Mouse (Mus musculus): ENCODE measurements around the gene Cttnbp2. TPM values are rescaled to one million over a fixed set of nuclear protein-coding genes. Genes with fewer than 3 reads are reported as not detected.
A peak's percentile ranks its signal among the peaks of the same experiment; 100 is the strongest.

Cttnbp2 gene
- polyA plus RNA-seq, 1 experiment from 2014 or later: 15.0 TPM

- Histone ChIP-seq H3K36me3 (ENCODE audit: control insufficient read depth, insufficient read depth, low read length) (0 out of 2 replicates have a peak, but pooled peaks cover 3% of the 10 kb centered on the region), H3K9ac (ENCODE audit: low read length) (no peak overlapping the region), H3K9me3 (replicated peaks; ENCODE audit: control insufficient read depth, low read length) (no peaks in the 10 kb centered on the region), H3K27ac (ENCODE audit: low read length) (no peak overlapping the region; the same call in 1 of the 2 replicates), H3K4me3 (replicated peaks; ENCODE audit: low read length) (no peak overlapping the region), H3K4me2 (ENCODE audit: low read depth, low read length) (no peak overlapping the region), H3K27me3 (ENCODE audit: control insufficient read depth, insufficient read depth, low read length) (no peaks in the 10 kb centered on the region), H3K4me1 (ENCODE audit: control insufficient read depth, insufficient read depth, low read length) (no peaks in the 10 kb centered on the region)
- peak; percentile 87 for ATAC-seq (ENCODE audit: insufficient read depth, low FRiP score)
- whole genome bisulfite sequencing: 17% methylated on average over 7 of the region's 7 CpGs
Observed at GRCm38 (mm10) chr6:18372447-18373228, 142.0 kb downstream of the Cttnbp2 start.

GRCm38 (mm10) chr6:18369723-18370122, 144.9 kb downstream of the Cttnbp2 start:
- H3K9ac ChIP-seq (ENCODE audit: low read length): no peak overlapping the region
- no peaks in the 10 kb centered on the region for H3K27me3 ChIP-seq (ENCODE audit: control insufficient read depth, insufficient read depth, low read length)
- WGBS: 92% methylated on average over 4 of the region's 4 CpGs
- 0 out of 2 replicates have a peak, but pooled peaks cover 3% of the 10 kb centered on the region for H3K36me3 ChIP-seq (ENCODE audit: control insufficient read depth, insufficient read depth, low read length)
- H3K27ac ChIP-seq (ENCODE audit: low read length): no peak overlapping the region
- H3K4me3 ChIP-seq (replicated peaks; ENCODE audit: low read length): no peak overlapping the region
- H3K4me1 ChIP-seq (ENCODE audit: control insufficient read depth, insufficient read depth, low read length): no peaks in the 10 kb centered on the region
- no peak for ATAC-seq (ENCODE audit: insufficient read depth, low FRiP score)
- H3K9me3 ChIP-seq (replicated peaks; ENCODE audit: control insufficient read depth, low read length): no peaks in the 10 kb centered on the region
- no peak overlapping the region for H3K4me2 ChIP-seq (ENCODE audit: low read depth, low read length)

DNA sequence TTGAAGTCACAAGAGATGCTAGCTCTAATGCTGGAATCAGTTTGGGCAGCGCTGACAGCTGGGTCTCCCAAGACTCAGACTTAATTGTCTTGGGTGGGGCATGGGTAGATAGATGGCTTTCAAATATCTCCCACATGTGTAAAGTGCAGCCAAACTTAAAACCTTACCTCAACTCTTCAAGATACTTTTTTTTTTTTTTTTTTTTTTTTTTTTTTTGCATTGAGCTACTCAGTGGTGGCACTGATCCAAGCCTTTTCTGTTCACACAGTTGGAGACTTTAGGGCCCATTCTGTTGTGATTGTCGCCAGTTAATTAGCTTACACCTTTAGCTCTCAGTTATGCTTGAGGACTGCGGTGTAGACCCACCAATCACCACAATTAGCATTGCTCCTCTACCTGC, 145.6 kb downstream of the Cttnbp2 start:
- Histone ChIP-seq H3K27ac (ENCODE audit: low read length) (no peak overlapping the region), H3K9me3 (replicated peaks; ENCODE audit: control insufficient read depth, low read length) (no peaks in the 10 kb centered on the region), H3K27me3 (ENCODE audit: control insufficient read depth, insufficient read depth, low read length) (no peaks in the 10 kb centered on the region), H3K36me3 (ENCODE audit: control insufficient read depth, insufficient read depth, low read length) (0 out of 2 replicates have a peak, but pooled peaks cover 3% of the 10 kb centered on the region), H3K9ac (ENCODE audit: low read length) (no peak overlapping the region), H3K4me1 (ENCODE audit: control insufficient read depth, insufficient read depth, low read length) (no peaks in the 10 kb centered on the region), H3K4me2 (ENCODE audit: low read depth, low read length) (no peak overlapping the region), H3K4me3 (replicated peaks; ENCODE audit: low read length) (no peak overlapping the region)
- ATAC-seq (ENCODE audit: insufficient read depth, low FRiP score): no peak
- WGBS: 87% methylated on average over 3 of the region's 3 CpGs

GRCm38 (mm10) chr6:18362232-18362631, 152.4 kb downstream of the Cttnbp2 start:
- Histone ChIP-seq H3K4me1 (ENCODE audit: control insufficient read depth, insufficient read depth, low read length) (no peaks in the 10 kb centered on the region), H3K27me3 (ENCODE audit: control insufficient read depth, insufficient read depth, low read length) (no peaks in the 10 kb centered on the region), H3K36me3 (ENCODE audit: control insufficient read depth, insufficient read depth, low read length) (no peaks in the 10 kb centered on the region), H3K27ac (ENCODE audit: low read length) (no peak overlapping the region), H3K9ac (ENCODE audit: low read length) (no peak overlapping the region), H3K4me3 (replicated peaks; ENCODE audit: low read length) (no peak overlapping the region), H3K4me2 (ENCODE audit: low read depth, low read length) (no peak overlapping the region), H3K9me3 (replicated peaks; ENCODE audit: control insufficient read depth, low read length) (no peaks in the 10 kb centered on the region)
- ATAC-seq (ENCODE audit: insufficient read depth, low FRiP score): no peak
- 72% methylated on average over 5 of the region's 5 CpGs for WGBS

DNA sequence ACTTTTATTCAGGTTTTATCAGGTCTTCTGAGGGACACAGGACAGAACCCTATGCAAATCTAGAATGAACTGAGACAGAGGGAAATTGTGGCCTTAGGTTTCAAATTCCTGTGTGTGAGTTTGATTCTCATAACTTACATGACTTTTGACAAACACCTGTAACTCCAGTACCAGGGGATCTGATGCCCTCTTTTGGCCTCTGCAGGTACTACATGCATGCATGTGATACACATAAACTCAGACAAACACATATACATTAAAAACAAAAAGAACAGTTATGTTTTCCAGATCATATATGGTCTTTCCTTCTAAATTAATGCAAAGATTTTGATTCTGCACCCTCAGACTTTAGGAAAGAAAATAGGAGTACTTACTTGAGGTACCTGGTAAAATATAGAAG, 153.7 kb downstream of the Cttnbp2 start:
- Histone ChIP-seq H3K9ac (ENCODE audit: low read length) (no peak overlapping the region), H3K9me3 (replicated peaks; ENCODE audit: control insufficient read depth, low read length) (no peaks in the 10 kb centered on the region), H3K4me1 (ENCODE audit: control insufficient read depth, insufficient read depth, low read length) (no peaks in the 10 kb centered on the region), H3K27me3 (ENCODE audit: control insufficient read depth, insufficient read depth, low read length) (no peaks in the 10 kb centered on the region), H3K4me3 (replicated peaks; ENCODE audit: low read length) (no peak overlapping the region), H3K36me3 (ENCODE audit: control insufficient read depth, insufficient read depth, low read length) (no peaks in the 10 kb centered on the region), H3K4me2 (ENCODE audit: low read depth, low read length) (no peak overlapping the region), H3K27ac (ENCODE audit: low read length) (no peak overlapping the region)
- no peak for ATAC-seq (ENCODE audit: insufficient read depth, low FRiP score)

- no peak overlapping the region for H3K4me3 ChIP-seq (replicated peaks; ENCODE audit: low read length)
- H3K4me1 ChIP-seq (ENCODE audit: control insufficient read depth, insufficient read depth, low read length): no peaks in the 10 kb centered on the region
- 70% methylated on average over 1 of the region's 1 CpGs for WGBS
- no peak overlapping the region for H3K4me2 ChIP-seq (ENCODE audit: low read depth, low read length)
- no peaks in the 10 kb centered on the region for H3K27me3 ChIP-seq (ENCODE audit: control insufficient read depth, insufficient read depth, low read length)
- H3K9ac ChIP-seq (ENCODE audit: low read length): no peak overlapping the region
- H3K36me3 ChIP-seq (ENCODE audit: control insufficient read depth, insufficient read depth, low read length): no peaks in the 10 kb centered on the region
- H3K9me3 ChIP-seq (replicated peaks; ENCODE audit: control insufficient read depth, low read length): no peaks in the 10 kb centered on the region
- no peak for ATAC-seq (ENCODE audit: insufficient read depth, low FRiP score)
- H3K27ac ChIP-seq (ENCODE audit: low read length): no peak overlapping the region
Observed at GRCm38 (mm10) chr6:18360154-18360553, 154.5 kb downstream of the Cttnbp2 start.

- WGBS: 50% methylated on average over 3 of the region's 3 CpGs
- no peaks in the 10 kb centered on the region for H3K4me1 ChIP-seq (ENCODE audit: control insufficient read depth, insufficient read depth, low read length)
- H3K27ac ChIP-seq (ENCODE audit: low read length): no peak overlapping the region
- no peak for ATAC-seq (ENCODE audit: insufficient read depth, low FRiP score)
- H3K4me2 ChIP-seq (ENCODE audit: low read depth, low read length): no peak overlapping the region
- no peak overlapping the region for H3K4me3 ChIP-seq (replicated peaks; ENCODE audit: low read length)
- H3K36me3 ChIP-seq (ENCODE audit: control insufficient read depth, insufficient read depth, low read length): no peaks in the 10 kb centered on the region
- H3K27me3 ChIP-seq (ENCODE audit: control insufficient read depth, insufficient read depth, low read length): no peaks in the 10 kb centered on the region
- no peak overlapping the region for H3K9ac ChIP-seq (ENCODE audit: low read length)
- H3K9me3 ChIP-seq (replicated peaks; ENCODE audit: control insufficient read depth, low read length): no peaks in the 10 kb centered on the region
Observed at GRCm38 (mm10) chr6:18349153-18349858, 165.3 kb downstream of the Cttnbp2 start.

DNA sequence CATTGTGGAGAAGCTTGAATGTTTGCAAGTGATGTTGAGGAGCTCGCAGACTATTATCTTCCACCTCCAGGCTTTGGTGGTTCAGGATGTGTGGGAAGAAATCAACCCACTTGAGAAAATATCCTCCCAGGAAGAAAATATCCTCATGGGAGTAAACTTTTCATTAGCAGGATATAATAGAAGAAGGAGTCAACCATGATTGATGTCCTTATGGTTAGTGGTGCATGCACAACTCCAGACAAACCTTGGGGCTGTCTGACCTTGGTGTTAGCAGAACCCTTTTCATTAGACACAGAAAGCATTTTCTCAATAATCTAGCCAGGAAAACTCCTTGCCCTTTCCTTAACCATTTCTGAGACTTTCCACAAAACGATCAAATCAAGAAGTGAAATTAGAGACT, 170.4 kb downstream of the Cttnbp2 start:
- WGBS: 88% methylated on average over 2 of the region's 2 CpGs
- Histone ChIP-seq H3K9me3 (replicated peaks; ENCODE audit: control insufficient read depth, low read length) (no peaks in the 10 kb centered on the region), H3K4me1 (ENCODE audit: control insufficient read depth, insufficient read depth, low read length) (no peaks in the 10 kb centered on the region), H3K4me3 (replicated peaks; ENCODE audit: low read length) (no peak overlapping the region), H3K36me3 (ENCODE audit: control insufficient read depth, insufficient read depth, low read length) (no peaks in the 10 kb centered on the region), H3K27ac (ENCODE audit: low read length) (no peak overlapping the region), H3K4me2 (ENCODE audit: low read depth, low read length) (no peak overlapping the region), H3K9ac (ENCODE audit: low read length) (no peak overlapping the region), H3K27me3 (ENCODE audit: control insufficient read depth, insufficient read depth, low read length) (no peaks in the 10 kb centered on the region)
- ATAC-seq (ENCODE audit: insufficient read depth, low FRiP score): no peak

- ATAC-seq (ENCODE audit: insufficient read depth, low FRiP score): no peak; the same call in 1 of the 2 replicates
- Histone ChIP-seq H3K4me2 (ENCODE audit: low read depth, low read length) (no peak overlapping the region), H3K27ac (ENCODE audit: low read length) (peak overlapping the region; percentile 69), H3K36me3 (ENCODE audit: control insufficient read depth, insufficient read depth, low read length) (no peaks in the 10 kb centered on the region), H3K27me3 (ENCODE audit: control insufficient read depth, insufficient read depth, low read length) (no peaks in the 10 kb centered on the region), H3K4me3 (replicated peaks; ENCODE audit: low read length) (no peak overlapping the region), H3K9ac (ENCODE audit: low read length) (no peak overlapping the region), H3K4me1 (ENCODE audit: control insufficient read depth, insufficient read depth, low read length) (no peaks in the 10 kb centered on the region), H3K9me3 (replicated peaks; ENCODE audit: control insufficient read depth, low read length) (no peaks in the 10 kb centered on the region)
Observed at GRCm38 (mm10) chr6:18338307-18338706, 176.3 kb downstream of the Cttnbp2 start.
